Mouse (Mus musculus): Measurements from ENCODE around the gene Por.

DNA sequence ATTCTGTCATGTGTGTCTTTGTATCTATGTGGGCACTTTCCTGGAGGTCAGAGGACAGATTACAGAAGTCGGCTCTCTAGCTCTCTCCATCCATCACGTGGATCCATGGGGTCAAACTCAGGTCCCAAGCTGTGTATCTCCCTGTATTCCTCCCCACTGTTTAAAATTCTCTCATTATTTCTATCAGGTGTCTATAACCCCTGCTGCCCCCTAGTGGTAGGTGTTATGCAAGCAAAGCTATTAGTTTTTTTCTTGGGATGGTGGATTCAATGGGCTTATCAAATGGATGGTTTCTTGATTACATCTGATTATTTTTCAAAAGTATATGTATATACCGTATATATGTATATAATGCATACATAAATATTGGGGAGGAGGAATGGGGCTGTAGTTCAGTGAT is 39.2 kb upstream of the Por start:
- TF ChIP-seq NRF1 (IDR thresholded peaks at IDR 0.05; ENCODE audit: insufficient read depth, low read depth, low read length, poor library complexity, severe bottlenecking) = no peak
- TF ChIP-seq CTCF (IDR thresholded peaks at IDR 0.05 in 2 of 3, conservative IDR thresholded peaks at IDR 0.05 in 1 of 3; ENCODE audit: control insufficient read depth in 1 of 3, insufficient read depth in 1 of 3, low read depth in 2 of 3, low read length in 3 of 3, poor library complexity in 1 of 3, severe bottlenecking in 1 of 3) = peak in 2 of 3 experiments; percentile 67 to 86; a peak in 4 of 6 replicates
- TF ChIP-seq HCFC1 (IDR thresholded peaks at IDR 0.05; ENCODE audit: low read depth, low read length) = peak; percentile 47; the same call in 1 of the 2 replicates
- TF ChIP-seq MYC (IDR thresholded peaks at IDR 0.05; ENCODE audit: low read depth, low read length) = no peak
- TF ChIP-seq MXI1 (IDR thresholded peaks at IDR 0.05; ENCODE audit: low read depth, low read length) = no peak
- no peak for TF ChIP-seq MAZ (IDR thresholded peaks at IDR 0.05; ENCODE audit: low read depth, low read length)
- TF ChIP-seq JUND (IDR thresholded peaks at IDR 0.05; ENCODE audit: low read depth, low read length) = no peak
